Mouse (Mus musculus) ES-Bruce4 (cell line): ENCODE measurements around the gene Adprh.

ENCODE experiments used
- CTCF ChIP-seq: IDR thresholded peaks from one replicate; pipeline ENCODE4 v1.8.1; 2011; ENCODE audit warnings: low read depth, low read length
- EP300 ChIP-seq: IDR thresholded peaks from 2 replicates; pipeline ENCODE4 v1.6.1; 2011; ENCODE audit warnings: low read depth, low read length; ENCODE audit not compliant: insufficient read depth
- POLR2A ChIP-seq: IDR thresholded peaks from one replicate; pipeline ENCODE4 v1.8.1; 2011; ENCODE audit warnings: low read length; ENCODE audit not compliant: insufficient read depth

- no peak for TF ChIP-seq POLR2A
- TF ChIP-seq EP300 = no peak
- no peak for TF ChIP-seq CTCF
Observed at GRCm38 (mm10) chr16:38425799-38426198, 26.7 kb downstream of the Adprh start.
